Mouse (Mus musculus) heart, embryonic 13.5 days (tissue): ENCODE results near the gene Enthd1. TPM values are rescaled to one million over a fixed set of nuclear protein-coding genes. Genes with fewer than 3 reads are reported as not detected.

Experiments
- ATAC-seq: fragments of 200-750 bp; cut with Nextera tagmentation; 2 replicates; pipeline ENCODE4 v1.8.0; 2017; ENCODE audit warnings: moderate TSS enrichment; ENCODE audit not compliant: insufficient number of reproducible peaks, low FRiP score, low TSS enrichment; ENCODE audit errors: extremely low read depth
- H3K27ac ChIP-seq: fragments of 300-500 bp; sonication (generic); replicated peaks from 2 replicates; pipeline ENCODE4 v1.5.1; 2015; ENCODE audit warnings: moderate library complexity, mild to moderate bottlenecking, inconsistent platforms
- H3K27me3 ChIP-seq: fragments of 300-500 bp; sonication (generic); replicated peaks from 2 replicates; pipeline ENCODE4 v1.6.1; 2015; ENCODE audit warnings: mild to moderate bottlenecking, inconsistent platforms
- H3K36me3 ChIP-seq: fragments of 300-500 bp; sonication (generic); 2 replicates; pipeline ENCODE4 v1.6.1; 2015; ENCODE audit warnings: mild to moderate bottlenecking, inconsistent platforms
- H3K4me1 ChIP-seq: fragments of 300-500 bp; sonication (generic); 2 replicates; pipeline ENCODE4 v1.6.1; 2015; ENCODE audit warnings: inconsistent platforms
- H3K4me2 ChIP-seq: fragments of 300-500 bp; sonication (generic); 2 replicates; pipeline ENCODE4 v1.6.1; 2015; ENCODE audit warnings: inconsistent platforms, mild to moderate bottlenecking, moderate library complexity
- H3K4me3 ChIP-seq: fragments of 300-500 bp; sonication (generic); 2 replicates; pipeline ENCODE4 v1.5.1; 2015; ENCODE audit warnings: moderate library complexity, mild to moderate bottlenecking, inconsistent platforms
- H3K9ac ChIP-seq: fragments of 300-500 bp; sonication (generic); 2 replicates; pipeline ENCODE4 v1.6.1; 2015; ENCODE audit warnings: inconsistent platforms, mild to moderate bottlenecking, moderate library complexity
- H3K9me3 ChIP-seq: fragments of 300-500 bp; sonication (generic); 2 replicates; pipeline ENCODE4 v1.6.1; 2016; ENCODE audit warnings: inconsistent platforms
- WGBS: fragments of 180-500 bp; shearing (Covaris S2); methylation state at CpG from one replicate; pipeline ENCODE4 v1.1.7; 2015; ENCODE audit warnings: mixed read lengths; 5-methylcytosine and 5-hydroxymethylcytosine counted together
- polyA plus RNA-seq: library from polyadenylated mRNA; unstranded; fragments of >200 nt; fragmentation: Nextera tagmentation; extraction: Ambion mirVana; gene quantifications from 2 replicates; pipeline ENCODE4 v1.2.1, GENCODE M21; 2015

The Enthd1 gene
- polyA plus RNA-seq, 1 experiment from 2014 or later, result not detected

GRCm38 (mm10) chr15:80572811-80573520 is 8.0 kb upstream of the Enthd1 start:
- H3K27ac ChIP-seq, result no peak overlapping the region

GRCm38 (mm10) chr15:80572291-80572690 is 7.3 kb upstream of the Enthd1 start, which contains the start of gene Grap2:
Gene Grap2 (plus strand): TSS chr15:80572594.
- Histone ChIP-seq H3K4me2 (no peak within 1 kb of the TSS; the same call in 1 of the 2 replicates), H3K4me3 (no peak within 1 kb of the TSS), H3K9me3 (no peaks in the 10 kb centered on the region), H3K36me3 (no peaks in the 10 kb centered on the region), H3K27me3 (peaks cover 97% of the 10 kb centered on the region), H3K4me1 (peaks cover 4% of the 10 kb centered on the region), H3K27ac (no peak within 1 kb of the TSS), H3K9ac (no peak within 1 kb of the TSS)
- WGBS, result 45% methylated on average over 12 of the region's 12 CpGs
- no peak for ATAC-seq

More at GRCm38 (mm10) chr15:80572811-80573520, 8.0 kb upstream of the Enthd1 start:
- H3K9me3 ChIP-seq, result no peaks in the 10 kb centered on the region
- H3K36me3 ChIP-seq, result no peaks in the 10 kb centered on the region
- H3K27me3 ChIP-seq, result peaks cover 98% of the 10 kb centered on the region
- no peak overlapping the region for H3K9ac ChIP-seq
- 63% methylated on average over 9 of the region's 9 CpGs for WGBS
- peaks cover 10% of the 10 kb centered on the region for H3K4me1 ChIP-seq
- no peak for ATAC-seq
- no peak overlapping the region for H3K4me2 ChIP-seq
- no peak overlapping the region for H3K4me3 ChIP-seq

- no peaks in the 10 kb centered on the region for H3K36me3 ChIP-seq
- H3K27me3 ChIP-seq, result peaks cover 97% of the 10 kb centered on the region
- H3K9ac ChIP-seq, result no peak overlapping the region
- no peak overlapping the region for H3K27ac ChIP-seq
- no peak overlapping the region for H3K4me3 ChIP-seq
- H3K4me2 ChIP-seq, result no peak overlapping the region
- no peaks in the 10 kb centered on the region for H3K9me3 ChIP-seq
- no peaks in the 10 kb centered on the region for H3K4me1 ChIP-seq
- WGBS, result 61% methylated on average over 7 of the region's 7 CpGs
- no peak for ATAC-seq
These were observed 6.7 kb upstream of the Enthd1 start for GRCm38 (mm10) chr15:80571611-80572010.

DNA sequence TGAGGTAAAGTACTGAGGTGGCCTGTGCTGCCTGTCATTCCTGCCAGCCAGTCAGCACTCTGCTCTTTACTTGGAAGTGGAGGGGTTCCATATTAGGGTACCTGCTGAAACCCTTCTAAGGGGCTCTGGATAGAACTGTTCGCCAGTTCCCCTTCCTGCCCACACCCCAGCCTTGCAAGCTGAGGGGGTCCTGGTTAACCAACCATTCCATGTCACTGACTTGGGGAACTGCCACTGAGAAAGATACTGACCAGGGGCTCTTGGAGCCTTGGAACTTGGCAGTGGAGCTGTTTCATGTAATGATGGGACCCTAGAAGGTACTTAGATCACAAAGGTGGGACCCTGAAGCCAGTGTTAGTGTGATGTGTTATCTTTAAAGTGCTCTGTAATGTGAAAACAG is 5.3 kb upstream of the Enthd1 start:
- Histone ChIP-seq H3K4me1 (no peaks in the 10 kb centered on the region), H3K4me2 (no peak overlapping the region), H3K9ac (no peak overlapping the region), H3K9me3 (no peaks in the 10 kb centered on the region), H3K27ac (no peak overlapping the region), H3K36me3 (no peaks in the 10 kb centered on the region), H3K4me3 (no peak overlapping the region), H3K27me3 (peaks cover 94% of the 10 kb centered on the region)
- no peak for ATAC-seq
- WGBS, result 74% methylated on average over 1 of the region's 1 CpGs

DNA sequence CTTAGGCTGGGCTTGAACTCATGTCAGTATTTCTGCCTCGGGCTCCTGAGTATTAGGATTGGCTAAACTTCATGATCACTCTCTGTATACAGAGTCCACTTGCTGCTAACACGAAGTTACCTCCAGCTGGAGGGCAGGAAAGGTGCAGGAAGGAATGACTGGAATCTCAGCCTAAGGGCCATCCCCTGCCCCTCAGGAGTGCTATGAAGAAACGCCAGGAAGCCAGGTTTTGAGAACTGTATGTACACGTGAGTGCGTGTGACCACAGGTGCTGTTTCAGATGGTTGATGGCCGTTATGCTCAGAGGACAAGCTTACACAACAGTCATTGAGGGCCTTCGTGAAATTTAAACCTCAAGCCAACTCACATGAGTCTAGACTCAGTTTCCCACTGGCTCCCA is 4.2 kb upstream of the Enthd1 start:
- H3K4me1 ChIP-seq, result no peaks in the 10 kb centered on the region
- no peak overlapping the region for H3K4me2 ChIP-seq
- 66% methylated on average over 7 of the region's 7 CpGs for WGBS
- H3K9ac ChIP-seq, result no peak overlapping the region
- no peak for ATAC-seq
- H3K27ac ChIP-seq, result no peak overlapping the region
- H3K27me3 ChIP-seq, result peaks cover 93% of the 10 kb centered on the region
- no peaks in the 10 kb centered on the region for H3K9me3 ChIP-seq
- no peaks in the 10 kb centered on the region for H3K36me3 ChIP-seq
- no peak overlapping the region for H3K4me3 ChIP-seq

DNA sequence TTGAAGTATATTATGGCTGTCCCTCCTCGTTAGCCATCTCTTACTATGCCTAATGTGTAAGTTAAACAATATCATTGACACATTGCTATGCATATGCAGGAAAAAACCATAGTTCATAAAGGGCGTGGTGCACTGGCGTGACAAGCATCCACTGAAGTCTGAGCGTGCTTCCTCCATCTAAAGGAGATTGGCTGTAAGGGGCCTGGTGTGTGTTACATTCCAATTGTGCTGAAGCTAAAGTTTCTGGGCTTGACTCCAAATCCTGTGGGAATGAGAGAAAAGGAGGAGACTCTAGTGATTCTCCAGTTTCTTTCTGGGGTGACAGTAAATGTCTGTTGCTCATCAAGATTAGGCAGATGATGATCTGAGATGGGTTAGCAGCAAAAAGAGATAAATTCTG is 2.8 kb upstream of the Enthd1 start:
- H3K36me3 ChIP-seq, result no peaks in the 10 kb centered on the region
- H3K9ac ChIP-seq, result no peak overlapping the region
- 58% methylated on average over 4 of the region's 4 CpGs for WGBS
- H3K9me3 ChIP-seq, result no peaks in the 10 kb centered on the region
- no peak overlapping the region for H3K4me3 ChIP-seq
- no peak overlapping the region for H3K4me2 ChIP-seq
- no peak for ATAC-seq
- H3K4me1 ChIP-seq, result no peaks in the 10 kb centered on the region
- no peak overlapping the region for H3K27ac ChIP-seq
- H3K27me3 ChIP-seq, result peaks cover 80% of the 10 kb centered on the region

- H3K4me3 ChIP-seq, result no peak overlapping the region
These were observed 2.2 kb upstream of the Enthd1 start for GRCm38 (mm10) chr15:80567139-80567538.

GRCm38 (mm10) chr15:80566696-80567095 is 1.7 kb upstream of the Enthd1 start:
- ATAC-seq, result no peak
- H3K4me2 ChIP-seq, result no peak overlapping the region
- no peaks in the 10 kb centered on the region for H3K9me3 ChIP-seq
- H3K36me3 ChIP-seq, result no peaks in the 10 kb centered on the region
- no peak overlapping the region for H3K27ac ChIP-seq
- no peak overlapping the region for H3K9ac ChIP-seq
- peaks cover 69% of the 10 kb centered on the region for H3K27me3 ChIP-seq
- H3K4me3 ChIP-seq, result no peak overlapping the region
- WGBS, result 84% methylated on average over 6 of the region's 6 CpGs
- no peaks in the 10 kb centered on the region for H3K4me1 ChIP-seq

More at GRCm38 (mm10) chr15:80567139-80567538, 2.2 kb upstream of the Enthd1 start:
- Histone ChIP-seq H3K27ac (no peak overlapping the region), H3K27me3 (peaks cover 74% of the 10 kb centered on the region), H3K4me2 (no peak overlapping the region), H3K9me3 (no peaks in the 10 kb centered on the region), H3K9ac (no peak overlapping the region), H3K36me3 (no peaks in the 10 kb centered on the region), H3K4me1 (no peaks in the 10 kb centered on the region)
- WGBS, result 81% methylated on average over 3 of the region's 3 CpGs
- ATAC-seq, result no peak

DNA sequence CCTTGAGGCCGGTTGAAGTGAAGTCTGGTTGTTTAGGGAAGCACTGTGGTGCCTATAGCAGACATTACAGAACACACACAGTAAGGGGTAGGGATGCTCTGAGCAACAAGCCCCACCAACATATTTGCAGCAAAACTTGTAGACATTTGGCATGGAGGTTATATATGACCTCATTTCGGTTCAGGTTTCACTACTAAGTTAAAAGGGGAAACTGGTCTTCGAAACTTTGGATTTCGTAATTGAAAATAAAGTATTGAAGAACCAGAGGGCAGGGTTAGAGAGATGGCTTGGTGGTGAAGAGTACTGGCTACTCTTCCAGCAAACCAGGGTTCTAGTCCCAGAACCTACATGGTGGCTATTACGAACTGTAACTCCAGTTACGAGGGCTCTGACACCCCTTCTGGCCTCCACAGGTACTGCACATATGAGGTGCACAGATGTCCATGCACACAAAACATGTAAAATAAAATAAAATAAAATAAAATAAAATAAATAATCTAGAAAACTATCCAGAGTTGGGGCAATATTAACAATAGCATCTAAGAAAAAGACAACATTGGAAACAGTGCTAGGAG is 1.2 kb downstream of the Enthd1 start:
- Histone ChIP-seq H3K4me1 (peaks cover 16% of the 10 kb centered on the region), H3K4me3 (no peak overlapping the region), H3K36me3 (no peaks in the 10 kb centered on the region), H3K9ac (no peak overlapping the region), H3K4me2 (no peak overlapping the region), H3K9me3 (no peaks in the 10 kb centered on the region), H3K27me3 (peaks cover 50% of the 10 kb centered on the region), H3K27ac (no peak overlapping the region)
- WGBS, result 90% methylated on average over 6 of the region's 6 CpGs
- ATAC-seq, result no peak

DNA sequence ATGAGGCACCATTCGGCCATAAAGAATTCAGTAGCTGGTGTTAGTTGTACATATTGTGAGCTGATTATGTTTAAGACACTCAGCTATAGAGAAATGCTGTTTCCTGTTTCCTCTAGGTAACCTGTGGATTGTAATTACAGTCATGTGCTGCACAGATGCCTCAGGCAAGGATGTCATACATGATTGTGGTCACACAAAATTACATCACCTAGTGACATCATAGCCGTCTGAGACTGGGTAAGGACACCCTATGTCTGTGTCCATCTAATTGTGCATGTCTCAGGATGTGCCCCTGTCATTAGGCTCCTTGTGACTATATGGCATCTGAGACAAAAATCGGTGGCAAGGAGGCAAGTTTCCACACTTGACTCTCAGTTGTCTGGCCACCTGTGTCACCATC is 2.5 kb downstream of the Enthd1 start:
- H3K4me2 ChIP-seq, result no peak overlapping the region
- WGBS, result 68% methylated on average over 3 of the region's 3 CpGs

DNA sequence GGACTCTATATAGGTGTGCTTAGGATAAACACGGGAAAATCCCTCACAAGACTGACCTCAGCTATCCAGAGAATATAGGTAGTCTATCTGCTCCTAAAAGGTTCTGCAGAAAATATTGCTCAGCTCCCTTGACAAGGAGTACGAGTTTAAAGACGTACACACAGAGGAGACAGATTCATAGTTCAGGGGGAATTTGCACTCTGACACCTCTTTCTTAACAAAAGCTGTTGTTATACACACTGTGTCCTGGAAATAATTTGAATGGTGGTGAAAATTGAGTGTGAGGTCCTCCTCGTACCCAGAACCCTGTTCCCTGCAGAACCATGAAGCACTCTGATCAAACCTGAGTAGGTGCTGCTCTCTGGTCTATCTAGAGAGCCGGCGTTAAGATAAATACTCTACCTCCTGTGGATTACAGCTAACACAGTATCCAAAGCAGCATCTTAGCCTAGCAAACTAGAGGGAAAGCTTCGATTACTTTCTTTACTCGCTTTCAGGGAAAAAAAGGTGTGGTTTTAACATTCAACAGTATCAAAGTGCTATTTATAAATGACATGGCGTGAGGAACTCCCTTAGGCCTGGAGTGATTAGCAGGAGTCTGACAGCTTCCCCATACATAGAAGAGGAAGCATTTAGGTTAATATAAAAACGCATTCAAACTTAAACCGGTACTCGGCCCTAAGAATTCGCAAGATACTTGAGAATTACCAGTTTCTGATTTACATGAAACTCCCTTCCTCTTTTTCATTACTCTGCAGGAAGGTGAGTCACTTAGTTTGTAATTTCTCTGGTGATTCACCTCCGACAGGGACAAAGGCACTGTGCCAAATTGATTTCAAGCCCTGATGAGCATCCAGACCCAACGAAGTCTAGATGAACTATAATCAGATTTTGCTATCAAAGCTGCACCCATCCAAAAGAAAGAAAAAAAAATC is 4.0 kb downstream of the Enthd1 start:
- Histone ChIP-seq H3K9ac (no peak overlapping the region), H3K4me2 (no peak overlapping the region), H3K27me3 (peaks cover 24% of the 10 kb centered on the region), H3K9me3 (no peaks in the 10 kb centered on the region), H3K27ac (no peak overlapping the region), H3K4me3 (no peak overlapping the region), H3K4me1 (peaks cover 16% of the 10 kb centered on the region), H3K36me3 (no peaks in the 10 kb centered on the region)
- WGBS, result 47% methylated on average over 15 of the region's 15 CpGs
- no peak for ATAC-seq

More for the DNA sequence above, 2.5 kb downstream of the Enthd1 start:
- no peaks in the 10 kb centered on the region for H3K9me3 ChIP-seq
- H3K36me3 ChIP-seq, result no peaks in the 10 kb centered on the region
- peaks cover 16% of the 10 kb centered on the region for H3K4me1 ChIP-seq
- H3K4me3 ChIP-seq, result no peak overlapping the region
- H3K27ac ChIP-seq, result no peak overlapping the region
- no peak for ATAC-seq
- no peak overlapping the region for H3K9ac ChIP-seq
- peaks cover 38% of the 10 kb centered on the region for H3K27me3 ChIP-seq
